Mouse (Mus musculus): Measurements from ENCODE around the gene Rpl23a.

Gene Rpl23a

GRCm38 (mm10) chr11:78183884-78184514 is 615 bp upstream of the Rpl23a start:
- no peak for DNase-seq

- DNase-seq, result no peak
Observed at GRCm38 (mm10) chr11:78182450-78182849, 934 bp downstream of the Rpl23a start.

GRCm38 (mm10) chr11:78181830-78182357 is 1.5 kb downstream of the Rpl23a start:
- no peak for DNase-seq

GRCm38 (mm10) chr11:78180081-78180761 is 3.2 kb downstream of the Rpl23a start:
- no peak for DNase-seq

DNA sequence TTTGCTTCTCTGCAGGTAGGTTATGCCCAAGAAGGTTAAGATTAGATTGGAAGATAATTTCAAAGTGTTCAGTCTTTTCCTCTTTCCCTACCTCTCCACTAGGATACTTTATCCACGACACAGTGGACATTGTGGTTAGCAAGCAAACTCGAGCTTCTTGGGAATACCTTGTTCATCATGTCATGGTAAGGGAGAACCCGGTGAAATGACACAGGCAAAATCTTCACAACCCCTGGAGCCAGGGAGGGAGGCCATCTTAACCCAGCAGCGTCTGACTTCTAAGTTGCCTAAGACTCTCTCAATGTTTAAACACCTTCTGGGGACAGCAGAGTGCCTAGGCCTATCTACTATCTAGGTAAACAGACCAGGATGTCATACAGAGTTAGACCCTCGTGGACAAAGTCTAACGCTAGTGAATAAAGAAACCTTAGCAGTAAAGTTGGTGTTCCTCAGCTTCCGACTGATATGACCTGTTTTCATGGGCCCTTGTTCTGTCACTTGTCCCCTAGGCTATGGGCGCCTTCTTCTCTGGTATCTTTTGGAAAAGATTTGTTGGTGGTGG is 3.9 kb downstream of the Rpl23a start:
- no peak for DNase-seq

DNA sequence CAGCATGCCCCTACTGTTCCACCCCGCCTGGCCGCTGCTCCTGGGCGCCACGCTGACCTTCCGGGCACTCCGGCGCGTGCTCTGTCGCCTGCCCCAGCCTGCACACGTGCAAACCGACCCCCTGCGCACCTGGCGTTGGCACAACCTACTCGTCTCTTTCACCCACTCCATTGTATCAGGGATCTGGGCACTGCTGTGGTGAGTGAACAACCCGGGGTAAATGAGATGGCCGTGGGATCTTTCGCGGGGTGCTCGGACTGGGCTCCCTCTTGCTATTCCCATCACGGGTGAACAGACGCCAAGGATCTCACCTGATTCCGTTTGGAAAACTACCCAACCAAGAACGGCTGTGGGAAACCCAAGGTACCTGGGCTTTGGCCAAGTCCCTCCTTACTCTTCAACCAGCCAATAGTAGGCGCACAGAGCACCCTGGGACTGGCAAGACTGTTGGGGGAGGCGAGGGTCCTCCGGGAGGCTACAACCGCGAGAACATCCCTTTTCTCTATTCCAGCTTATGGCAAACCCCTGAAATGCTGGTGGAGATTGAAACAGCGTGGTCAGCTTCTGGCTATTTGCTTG is 4.4 kb downstream of the Rpl23a start:
- peak; percentile 81 for DNase-seq

DNA sequence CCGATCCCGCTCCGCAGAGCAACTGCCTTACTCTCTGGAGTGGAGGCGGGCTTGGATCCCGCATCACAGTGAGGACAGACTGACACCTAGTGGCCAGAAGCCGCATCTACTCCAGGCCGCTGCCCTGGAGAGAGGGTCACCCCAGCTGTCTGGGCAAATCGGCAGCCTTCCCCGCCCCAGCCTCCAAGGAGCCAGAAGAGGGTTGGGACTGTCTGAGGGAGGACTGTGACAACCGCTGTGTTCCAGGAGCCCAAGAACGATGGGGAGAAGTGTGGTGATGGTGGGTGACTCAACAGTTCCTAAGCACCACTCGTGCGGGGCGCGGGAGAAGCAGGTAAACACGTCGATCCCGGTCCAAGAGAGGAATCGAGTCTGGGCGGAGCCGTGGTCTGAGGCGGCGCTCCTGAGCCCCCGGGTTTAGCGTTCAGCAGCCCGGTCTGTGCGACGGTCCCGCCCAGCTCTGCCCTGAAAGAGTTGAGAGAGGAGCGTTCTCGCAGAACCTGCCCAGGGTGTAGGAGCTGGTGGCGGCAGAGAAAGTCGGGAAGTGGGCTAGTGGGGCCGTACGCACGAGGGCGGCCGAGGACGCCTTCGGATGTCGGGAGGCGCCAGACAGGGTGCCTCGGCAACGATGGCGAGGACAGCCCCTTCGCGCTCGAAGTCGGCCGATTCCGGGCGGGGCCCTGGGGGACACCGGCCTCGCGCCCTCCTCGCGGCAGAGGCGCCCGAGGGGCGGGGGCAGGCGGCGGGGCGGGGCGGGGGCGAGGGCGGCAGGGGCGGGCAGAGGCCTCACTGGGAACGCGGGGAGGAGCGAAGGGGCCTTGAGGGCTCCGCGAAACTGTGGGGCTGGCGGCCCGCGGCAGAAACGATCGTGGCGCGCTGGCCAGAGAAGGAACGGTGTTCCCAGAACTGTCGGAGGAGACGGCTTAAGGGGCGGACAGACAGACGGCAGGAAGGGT is 5.2 kb downstream of the Rpl23a start:
- DNase-seq, result peak; percentile 98

DNA sequence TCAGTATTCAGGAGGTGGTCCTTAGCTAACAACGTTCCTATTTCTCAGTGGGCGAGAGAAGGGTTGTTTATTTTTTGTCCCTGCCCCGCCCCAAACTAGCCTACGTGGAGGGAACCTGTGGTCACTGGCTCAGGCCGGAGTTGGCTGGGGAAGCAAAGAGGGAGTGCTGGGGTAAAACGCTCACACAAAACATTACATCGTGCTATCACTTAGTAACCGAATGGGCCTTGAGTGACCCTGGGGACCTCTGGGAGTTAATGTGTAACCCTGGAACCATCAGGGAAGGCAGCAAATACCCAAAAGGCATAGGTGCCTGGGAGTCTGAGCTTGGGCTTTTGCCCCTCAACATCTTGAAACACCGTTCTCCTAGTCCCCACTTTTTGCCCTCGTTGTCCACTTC is 5.9 kb downstream of the Rpl23a start:
- DNase-seq, result peak; percentile 78

DNA sequence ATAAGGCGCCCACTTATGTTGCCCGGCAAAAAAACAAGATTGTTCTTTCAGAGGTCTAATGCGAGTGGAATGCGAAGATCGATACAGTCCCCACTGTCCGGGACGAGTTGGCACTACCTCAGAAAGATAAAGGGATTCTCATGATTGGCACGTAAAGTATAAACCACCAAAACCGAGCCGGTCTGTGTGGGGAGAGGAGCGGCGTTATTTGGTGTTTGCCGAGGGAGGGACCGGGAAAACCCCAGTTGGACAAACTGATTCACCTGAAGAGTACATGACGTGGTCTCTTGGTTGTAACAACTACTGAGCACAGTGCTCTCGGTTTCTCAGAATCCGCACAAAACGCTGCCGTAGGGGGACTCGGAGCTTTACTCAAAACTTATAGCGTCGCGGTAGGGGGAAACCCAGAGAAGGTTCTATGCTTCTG is 6.5 kb downstream of the Rpl23a start:
- peak; percentile 27 for DNase-seq

GRCm38 (mm10) chr11:78176402-78176862 is 7.0 kb downstream of the Rpl23a start, which contains the start of the genes Nek8 and Tlcd1:
Nek8 (minus strand) TSS chr11:78176675.
Tlcd1 (plus strand) TSS chr11:78176711.
- peak; percentile 98 for DNase-seq

DNA sequence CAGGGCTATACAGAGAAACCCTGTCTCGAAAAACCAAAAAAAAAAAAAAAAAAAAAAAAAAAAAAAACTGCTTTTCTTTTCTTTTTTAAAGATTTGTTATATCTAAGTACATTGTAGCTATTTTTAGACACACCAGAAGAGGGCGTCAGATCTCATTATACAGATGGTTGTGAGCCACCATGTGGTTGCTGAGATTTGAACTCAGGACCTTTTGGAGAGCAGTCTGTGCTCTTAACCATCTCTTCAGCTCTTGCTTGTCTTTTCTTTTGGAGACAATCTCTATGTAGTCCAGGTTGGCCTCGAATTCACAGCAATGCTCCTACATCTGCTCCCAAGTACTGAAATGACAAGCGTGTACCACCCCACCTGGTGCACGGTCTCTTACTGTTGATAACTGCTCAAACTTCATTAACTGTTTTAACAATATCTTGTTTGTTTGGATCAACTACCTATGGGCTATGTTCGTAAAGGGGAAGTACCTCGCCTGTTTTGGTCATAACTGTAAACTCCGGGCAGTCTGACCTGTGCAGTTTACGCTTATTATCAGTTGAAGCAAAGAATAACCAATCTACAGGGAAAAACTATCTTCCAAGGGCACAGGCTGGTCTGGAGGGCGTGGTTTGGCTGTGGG is 7.5 kb downstream of the Rpl23a start:
- DNase-seq, result peak; percentile 27

- DNase-seq, result no peak
Observed at GRCm38 (mm10) chr11:78174506-78174905, 8.9 kb downstream of the Rpl23a start.

- peak; percentile 73 for DNase-seq
Observed at GRCm38 (mm10) chr11:78172748-78173383, 10.5 kb downstream of the Rpl23a start.

GRCm38 (mm10) chr11:78172034-78172747 is 11.2 kb downstream of the Rpl23a start:
- no peak for DNase-seq

DNA sequence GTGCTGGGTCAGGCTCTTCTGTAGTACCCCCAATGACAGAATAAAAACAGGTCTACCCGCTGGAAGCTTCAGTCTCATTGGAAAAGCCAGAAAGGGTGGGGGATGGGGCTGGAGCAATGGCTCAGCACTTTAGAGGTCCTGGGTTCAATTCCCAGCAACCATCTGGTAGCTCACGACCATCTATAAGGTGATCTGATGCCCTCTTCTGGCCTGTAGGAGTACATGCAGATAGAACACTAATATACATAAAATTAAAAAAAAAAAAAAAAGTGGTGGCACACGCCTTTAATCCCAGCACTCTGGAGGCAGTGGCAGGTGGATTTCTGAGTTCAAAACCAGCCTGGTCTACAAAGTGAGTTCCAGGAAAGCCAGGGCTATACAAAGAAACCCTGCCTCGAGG is 12.1 kb downstream of the Rpl23a start:
- DNase-seq, result no peak

DNA sequence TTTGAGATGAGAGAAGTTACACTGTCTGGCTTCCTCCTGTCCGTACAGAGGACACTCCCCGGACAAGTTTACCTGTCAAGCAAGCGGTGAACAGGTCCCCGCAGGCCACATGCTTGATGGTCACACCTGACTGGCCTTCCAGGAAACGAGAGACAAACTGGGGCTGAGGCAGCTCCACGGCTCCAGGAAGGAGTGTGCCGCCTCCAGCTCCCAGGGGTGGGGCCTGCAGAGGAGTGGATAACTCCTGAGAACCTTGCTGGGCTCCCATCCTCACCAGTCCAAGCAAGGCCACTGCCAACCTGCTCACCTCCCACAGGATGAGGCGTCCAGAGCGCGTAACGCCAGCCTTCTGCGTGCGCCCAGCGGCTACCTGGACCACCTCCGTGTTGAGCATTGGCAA is 13.1 kb downstream of the Rpl23a start:
- DNase-seq, result no peak

DNA sequence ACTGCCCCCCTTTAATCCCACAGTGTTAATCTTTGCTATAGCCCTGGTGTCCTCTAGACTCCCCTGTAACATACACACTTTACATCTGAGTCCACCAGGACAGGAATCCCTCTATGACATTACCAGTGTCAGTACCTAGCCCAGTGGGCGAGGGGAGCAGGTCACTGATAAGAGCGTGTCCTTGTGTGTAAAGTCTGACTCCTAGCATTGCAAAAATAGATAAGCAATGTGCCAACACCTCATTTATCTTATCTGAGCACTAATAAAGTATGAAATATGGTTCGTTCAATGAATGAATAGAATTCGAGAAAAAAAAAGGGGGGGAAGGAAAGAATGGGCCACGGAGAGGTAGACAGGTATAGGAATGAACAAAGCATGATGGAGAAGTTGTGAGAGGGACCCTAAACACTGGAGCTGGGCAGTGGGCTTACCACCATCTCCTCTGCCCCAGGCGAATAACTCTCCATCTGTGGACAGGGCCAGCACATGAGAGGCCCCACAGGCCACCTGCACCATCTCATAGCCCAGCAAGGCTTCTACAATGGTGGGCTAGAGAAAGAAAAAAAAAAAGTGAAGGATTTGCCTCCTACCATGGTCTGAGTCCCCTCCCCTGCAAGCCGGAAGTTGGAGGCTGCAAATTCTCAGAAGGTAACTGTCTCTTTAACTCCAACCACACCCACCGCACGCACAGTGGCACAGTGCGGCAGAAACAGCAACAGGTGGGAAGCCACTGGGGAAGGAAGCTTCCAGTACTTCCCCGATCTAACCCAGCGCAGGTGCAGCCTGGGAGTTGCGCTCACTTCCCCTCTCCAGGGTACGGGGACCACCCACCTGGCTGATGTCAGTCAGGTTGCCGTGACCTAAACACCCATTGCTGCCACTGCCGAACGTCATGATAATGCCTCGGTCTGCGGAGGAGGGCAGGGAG is 14.6 kb downstream of the Rpl23a start:
- peak; percentile 57 for DNase-seq

DNA sequence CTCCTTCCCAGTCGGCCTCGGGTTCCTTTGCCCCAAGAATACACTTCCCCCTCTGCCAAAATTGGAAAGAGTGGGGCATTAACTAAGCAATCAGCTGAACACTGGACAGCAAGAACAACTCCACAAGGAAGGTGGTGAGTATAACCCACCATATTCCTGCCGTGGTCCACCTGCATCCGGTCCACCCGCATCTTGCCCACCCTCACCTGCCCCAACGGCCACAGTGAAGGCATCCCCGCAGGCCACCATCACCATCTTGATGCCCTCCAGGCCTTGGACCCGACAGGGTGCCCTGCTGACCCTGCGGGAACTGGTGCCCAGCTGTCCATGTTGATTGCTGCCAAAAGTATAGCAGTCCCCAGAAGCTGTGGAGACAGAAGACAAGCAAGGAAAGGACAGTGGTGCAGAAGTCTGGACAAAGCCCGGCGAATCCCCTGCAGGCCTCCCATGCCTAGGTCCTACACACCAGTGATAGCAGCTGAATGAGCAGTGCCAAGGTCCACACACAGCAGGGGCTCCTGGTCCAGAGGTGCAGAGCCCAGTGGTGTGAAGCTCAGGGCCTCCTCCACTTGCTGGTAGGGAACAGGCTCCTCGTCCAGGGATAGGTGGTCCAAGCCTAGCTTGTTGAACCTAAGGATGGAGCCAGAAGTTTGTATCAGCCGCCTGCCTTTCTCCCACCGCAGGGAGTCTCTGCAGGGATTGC is 16.0 kb downstream of the Rpl23a start:
- no peak for DNase-seq

DNA sequence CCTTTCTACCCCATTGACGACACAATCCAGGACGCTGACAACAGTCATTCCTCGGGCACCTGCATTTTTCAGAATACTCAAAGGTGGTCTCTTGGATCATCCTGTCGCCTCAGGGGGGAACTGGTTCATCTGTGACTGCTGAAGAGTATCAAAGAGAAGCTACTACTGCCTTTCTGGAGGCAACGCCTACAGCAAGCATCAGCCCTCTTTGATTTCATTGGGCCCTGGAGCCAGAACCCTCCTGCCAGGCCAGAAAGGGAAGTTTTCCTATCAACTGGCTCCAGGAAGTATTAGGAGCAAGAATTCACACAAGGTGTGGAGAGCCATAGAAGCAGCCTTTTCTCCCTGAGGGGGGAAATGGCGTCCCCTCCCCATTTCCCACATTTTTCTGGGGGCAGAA is 16.7 kb downstream of the Rpl23a start:
- no peak for DNase-seq

Measured in lung, postnatal 36 days (tissue).